Mouse (Mus musculus) heart, embryonic 13.5 days (tissue): ENCODE results near the gene Rims4. TPM values are rescaled to one million over a fixed set of nuclear protein-coding genes. Genes with fewer than 3 reads are reported as not detected.

Experiments
- ATAC-seq: fragments of 200-750 bp; cut with Nextera tagmentation; 2 replicates; pipeline ENCODE4 v1.8.0; 2017; ENCODE audit warnings: moderate TSS enrichment; ENCODE audit not compliant: insufficient number of reproducible peaks, low FRiP score, low TSS enrichment; ENCODE audit errors: extremely low read depth
- H3K27ac ChIP-seq: fragments of 300-500 bp; sonication (generic); replicated peaks from 2 replicates; pipeline ENCODE4 v1.5.1; 2015; ENCODE audit warnings: moderate library complexity, mild to moderate bottlenecking, inconsistent platforms
- H3K27me3 ChIP-seq: fragments of 300-500 bp; sonication (generic); replicated peaks from 2 replicates; pipeline ENCODE4 v1.6.1; 2015; ENCODE audit warnings: mild to moderate bottlenecking, inconsistent platforms
- H3K36me3 ChIP-seq: fragments of 300-500 bp; sonication (generic); 2 replicates; pipeline ENCODE4 v1.6.1; 2015; ENCODE audit warnings: mild to moderate bottlenecking, inconsistent platforms
- H3K4me1 ChIP-seq: fragments of 300-500 bp; sonication (generic); 2 replicates; pipeline ENCODE4 v1.6.1; 2015; ENCODE audit warnings: inconsistent platforms
- H3K4me2 ChIP-seq: fragments of 300-500 bp; sonication (generic); 2 replicates; pipeline ENCODE4 v1.6.1; 2015; ENCODE audit warnings: inconsistent platforms, mild to moderate bottlenecking, moderate library complexity
- H3K4me3 ChIP-seq: fragments of 300-500 bp; sonication (generic); 2 replicates; pipeline ENCODE4 v1.5.1; 2015; ENCODE audit warnings: moderate library complexity, mild to moderate bottlenecking, inconsistent platforms
- H3K9ac ChIP-seq: fragments of 300-500 bp; sonication (generic); 2 replicates; pipeline ENCODE4 v1.6.1; 2015; ENCODE audit warnings: inconsistent platforms, mild to moderate bottlenecking, moderate library complexity
- H3K9me3 ChIP-seq: fragments of 300-500 bp; sonication (generic); 2 replicates; pipeline ENCODE4 v1.6.1; 2016; ENCODE audit warnings: inconsistent platforms
- WGBS: fragments of 180-500 bp; shearing (Covaris S2); methylation state at CpG from one replicate; pipeline ENCODE4 v1.1.7; 2015; ENCODE audit warnings: mixed read lengths; 5-methylcytosine and 5-hydroxymethylcytosine counted together
- polyA plus RNA-seq: library from polyadenylated mRNA; unstranded; fragments of >200 nt; fragmentation: Nextera tagmentation; extraction: Ambion mirVana; gene quantifications from 2 replicates; pipeline ENCODE4 v1.2.1, GENCODE M21; 2015

Gene Rims4
- polyA plus RNA-seq, 1 experiment from 2014 or later, result 0.21 TPM

GRCm38 (mm10) chr2:163820607-163821006 lies 97.9 kb downstream of the Rims4 start, which contains the start of gene Ccn5:
Ccn5 (plus strand) TSS chr2:163820861.
- Histone ChIP-seq H3K4me1 (peaks cover 11% of the 10 kb centered on the region), H3K27ac (no peak within 1 kb of the TSS), H3K9ac (no peak within 1 kb of the TSS), H3K4me2 (no peak within 1 kb of the TSS), H3K4me3 (no peak within 1 kb of the TSS), H3K36me3 (no peaks in the 10 kb centered on the region), H3K9me3 (no peaks in the 10 kb centered on the region), H3K27me3 (peaks cover 28% of the 10 kb centered on the region)
- WGBS, result 63% methylated on average over 4 of the region's 4 CpGs
- ATAC-seq, result no peak

- Histone ChIP-seq H3K9ac (no peak overlapping the region), H3K27me3 (0 out of 2 replicates have a peak, but pooled peaks cover 4% of the 10 kb centered on the region), H3K9me3 (no peaks in the 10 kb centered on the region), H3K4me2 (no peak overlapping the region), H3K27ac (no peak overlapping the region), H3K4me3 (no peak overlapping the region), H3K36me3 (no peaks in the 10 kb centered on the region), H3K4me1 (peaks cover 4% of the 10 kb centered on the region; the same call in 1 of the 2 replicates)
- no peak for ATAC-seq
- 81% methylated on average over 9 of the region's 9 CpGs for WGBS
Observed at GRCm38 (mm10) chr2:163814739-163815465, 103.6 kb downstream of the Rims4 start.

GRCm38 (mm10) chr2:163813077-163813476 lies 105.4 kb downstream of the Rims4 start:
- H3K36me3 ChIP-seq, result no peaks in the 10 kb centered on the region
- no peak overlapping the region for H3K4me3 ChIP-seq
- 0 out of 2 replicates have a peak, but pooled peaks cover 4% of the 10 kb centered on the region for H3K27me3 ChIP-seq
- H3K27ac ChIP-seq, result no peak overlapping the region
- H3K9ac ChIP-seq, result no peak overlapping the region
- WGBS, result 59% methylated on average over 5 of the region's 5 CpGs
- H3K9me3 ChIP-seq, result no peaks in the 10 kb centered on the region
- no peak for ATAC-seq
- H3K4me1 ChIP-seq, result peaks cover 8% of the 10 kb centered on the region; the same call in 1 of the 2 replicates
- no peak overlapping the region for H3K4me2 ChIP-seq

Other genes starting within 250 kb of the Rims4 start
- gene Ada, start 168.4 kb downstream of the Rims4 start, polyA plus RNA-seq, result 3.6 and 3.7 TPM in 2 replicates
- gene Ccn5, start 97.8 kb downstream of the Rims4 start, polyA plus RNA-seq, result 0.16 and 0.28 TPM in 2 replicates
- not detected in 2 replicates for gene Kcnk15, start 65.0 kb downstream of the Rims4 start, polyA plus RNA-seq
- 225 and 236 TPM in 2 replicates for gene Ywhab, start 76.3 kb upstream of the Rims4 start, polyA plus RNA-seq
- 0.83 and 0.98 TPM in 2 replicates for gene Pabpc1l, start 106.8 kb upstream of the Rims4 start, polyA plus RNA-seq
- 14.0 and 14.2 TPM in 2 replicates for gene Stk4, start 151.6 kb upstream of the Rims4 start, polyA plus RNA-seq
- gene Tomm34, start 152.5 kb upstream of the Rims4 start, polyA plus RNA-seq, result 52.7 and 53.9 TPM in 2 replicates